Mouse (Mus musculus) layer of hippocampus, adult 2 months (tissue): ENCODE measurements around the gene Adamtsl5. TPM values are rescaled to one million over a fixed set of nuclear protein-coding genes. Genes with fewer than 3 reads are reported as not detected.

Experiments used
- DNase-seq, 2 experiments: peaks; one replicate each; pipeline ENCODE4 v3.0.0; 2022; ENCODE audit warnings: low spot score in 2 of 2
- H3K27ac ChIP-seq: fragments of 200-600 bp; 2 replicates; pipeline ENCODE4 v1.8.1; 2022
- H3K4me3 ChIP-seq: fragments of 200-600 bp; 2 replicates; pipeline ENCODE4 v1.8.1; 2022; ENCODE audit warnings: mild to moderate bottlenecking
- CTCF ChIP-seq: fragments of 200-600 bp; conservative IDR thresholded peaks from 2 replicates; pipeline ENCODE4 v1.8.1; 2022; ENCODE audit warnings: antibody characterized with exemption, mild to moderate bottlenecking, moderate library complexity
- long read RNA-seq, 2 experiments: library from polyadenylated mRNA; stranded (forward); transcript quantifications; one replicate each; pipeline ENCODE4 v2.0.0; 2021; ENCODE audit warnings: borderline mapping rate in 2 of 2
- total RNA-seq, 2 experiments: library from RNA; stranded (reverse); gene quantifications; 2 replicates each; pipeline ENCODE4 v1.2.3; 2021

Adamtsl5 gene
- total RNA-seq: 1 to 10 TPM; 4.7 to 7.2 TPM
- long read RNA-seq, experiment 1, partial matches to known transcripts: 0 of 9 reads
- long read RNA-seq, experiment 1, other reads (novel, unspliced or antisense): 6 of 9 reads
- long read RNA-seq, experiment 2, partial matches to known transcripts: 0 of 3 reads
- long read RNA-seq, experiment 2, other reads (novel, unspliced or antisense): 3 of 3 reads

DNA sequence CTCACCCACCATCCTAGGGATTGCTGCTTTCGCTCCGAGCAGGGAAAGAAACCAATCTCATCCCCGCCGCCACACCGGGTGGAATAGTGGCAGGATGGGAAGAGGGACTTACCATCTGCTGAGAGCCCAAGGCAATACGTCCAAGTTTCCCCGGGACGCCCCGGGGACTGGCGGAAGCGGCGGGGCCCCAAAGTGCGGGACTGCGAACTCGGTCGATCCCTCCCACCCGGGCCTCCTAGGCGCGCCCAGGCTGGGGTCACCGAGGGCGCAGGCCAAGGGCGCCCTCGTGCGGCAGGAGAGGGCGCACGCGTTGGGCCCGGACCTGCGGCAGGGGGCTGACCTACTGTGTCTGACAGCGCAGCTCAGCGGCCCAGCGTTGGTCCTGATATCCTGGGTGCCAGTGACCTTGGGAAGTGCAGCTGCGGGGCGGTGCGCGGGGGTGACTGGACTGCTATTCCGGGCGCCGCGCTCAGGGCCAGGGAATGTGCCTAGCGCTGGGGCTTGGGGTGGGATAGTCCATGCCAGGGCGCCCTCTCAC is at the start of gene Adamtsl5:
Gene Adamtsl5, minus strand, starts transcription at position 169 of the 538 bp plus-strand sequence.
- Histone ChIP-seq H3K4me3 (peak within 1 kb of the TSS; percentile 47), H3K27ac (0 out of 2 replicates have a peak within 1 kb of the TSS, but pooled peaks have one; percentile 14)

DNA sequence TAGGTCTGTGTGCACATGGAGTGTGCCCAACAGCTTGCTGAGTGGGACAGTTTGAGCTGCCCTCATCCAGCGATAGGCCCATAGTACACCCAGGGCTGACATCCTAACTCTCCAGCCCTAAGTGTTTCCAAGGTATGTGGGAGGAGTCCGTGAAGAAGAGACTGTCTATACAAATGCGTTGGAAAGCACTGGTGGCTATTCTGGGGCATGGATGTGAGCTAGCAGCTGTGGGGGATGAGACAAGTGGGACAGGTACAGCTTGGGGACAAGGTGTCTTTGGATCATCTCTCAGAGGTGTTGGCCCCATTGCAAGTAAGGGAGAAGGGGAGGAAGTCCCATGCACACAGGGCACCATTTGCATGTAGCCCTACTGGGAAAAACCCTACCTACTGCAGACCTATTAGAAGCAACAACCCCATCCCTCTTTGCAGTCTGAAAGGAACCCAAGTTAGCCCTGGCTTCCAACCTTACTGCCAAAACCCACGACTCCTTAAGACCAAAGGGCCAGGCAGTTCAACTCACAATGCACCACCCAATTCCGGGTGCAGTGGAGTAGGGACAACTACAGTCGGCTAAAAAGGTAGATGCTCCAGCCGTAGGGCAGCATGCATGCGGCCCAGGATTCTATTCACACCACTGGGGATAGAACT is 49.4 kb upstream of the Adamtsl5 start:
- no peak for DNase-seq
- H3K4me3 ChIP-seq: peak overlapping the region; percentile 89
- peak overlapping the region; percentile 100 for H3K27ac ChIP-seq
- TF ChIP-seq CTCF: no peak

More for the DNA sequence above, at the start of gene Adamtsl5:
- TF ChIP-seq CTCF: peak; percentile 82
- DNase-seq: no peak

DNA sequence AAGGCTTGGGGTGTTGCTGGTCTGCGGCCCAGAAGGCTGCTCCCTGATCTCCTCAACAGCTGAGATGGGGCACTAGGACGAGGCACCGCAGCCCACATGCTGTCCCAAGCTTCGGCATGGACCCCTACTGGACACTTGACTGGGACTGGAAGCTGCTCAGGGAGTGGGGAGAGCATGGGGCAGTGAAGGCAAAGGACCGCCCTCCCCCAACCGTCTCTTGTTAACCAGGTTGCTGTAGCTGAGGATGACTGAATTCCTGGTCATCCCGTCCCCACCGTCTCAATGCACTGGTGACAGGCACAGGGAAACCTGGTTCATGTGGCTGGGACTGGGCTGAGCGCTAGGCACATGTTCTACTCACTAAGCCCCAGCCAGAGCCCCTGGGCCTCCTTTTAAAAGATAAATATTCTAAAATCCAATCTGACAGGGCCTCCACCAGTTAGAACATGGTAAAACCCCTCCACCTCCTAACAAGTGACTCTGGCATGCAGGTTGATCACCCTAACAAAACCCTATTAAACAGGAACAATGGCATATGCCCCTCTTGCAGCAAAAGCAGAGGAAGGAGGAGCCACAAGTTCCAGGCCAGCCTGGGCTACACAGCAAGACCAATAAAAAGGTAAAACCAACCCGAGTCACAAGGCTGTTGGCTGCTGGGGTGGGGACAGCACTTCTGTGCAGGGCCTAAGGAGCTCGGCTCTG is 48.8 kb upstream of the Adamtsl5 start:
- Histone ChIP-seq H3K4me3 (peak overlapping the region; percentile 89; the same call in 1 of the 2 replicates), H3K27ac (0 out of 2 replicates have a peak overlapping the region, but pooled peaks have one; percentile 100)
- no peak for DNase-seq
- no peak for TF ChIP-seq CTCF

DNA sequence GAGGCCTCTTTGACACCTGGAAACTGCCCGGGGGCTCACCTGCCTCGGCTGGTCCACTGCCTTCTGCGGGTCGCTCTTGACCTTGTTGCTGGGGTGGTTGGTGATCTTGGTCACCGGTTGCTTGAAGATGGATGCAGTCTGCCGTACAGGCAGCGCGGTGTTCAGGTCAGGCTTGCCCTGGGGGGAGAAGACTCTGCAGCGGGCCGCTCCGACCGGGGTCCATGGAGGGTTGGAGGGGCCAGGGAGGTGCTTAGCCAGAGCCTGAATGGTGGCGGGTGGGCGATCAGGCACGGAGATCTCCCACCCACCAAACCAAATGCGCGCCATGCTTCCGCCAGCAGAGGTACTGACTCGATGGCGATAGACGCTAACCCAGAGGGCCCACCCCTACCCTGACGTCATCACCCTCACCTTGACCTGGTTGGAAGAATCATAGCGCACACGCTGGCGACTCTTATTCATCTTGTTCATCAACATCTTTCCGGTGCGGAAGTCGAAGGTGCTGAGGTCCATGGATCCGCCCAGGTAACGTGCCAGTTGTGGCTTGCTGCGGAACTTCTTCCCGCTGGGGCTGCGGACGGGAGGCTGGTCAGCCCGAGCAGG is 46.9 kb upstream of the Adamtsl5 start:
- Histone ChIP-seq H3K4me3 (no peak overlapping the region), H3K27ac (no peak overlapping the region)
- no peak for TF ChIP-seq CTCF
- DNase-seq: no peak

- Histone ChIP-seq H3K27ac (no peak overlapping the region), H3K4me3 (no peak overlapping the region)
- no peak for DNase-seq
- no peak for TF ChIP-seq CTCF
Measured at GRCm38 (mm10) chr10:80392687-80393086, 44.5 kb upstream of the Adamtsl5 start.

- TF ChIP-seq CTCF: no peak
- no peak overlapping the region for H3K4me3 ChIP-seq
- DNase-seq: no peak
- H3K27ac ChIP-seq: no peak overlapping the region
Measured at GRCm38 (mm10) chr10:80390697-80391096, 42.5 kb upstream of the Adamtsl5 start.

DNA sequence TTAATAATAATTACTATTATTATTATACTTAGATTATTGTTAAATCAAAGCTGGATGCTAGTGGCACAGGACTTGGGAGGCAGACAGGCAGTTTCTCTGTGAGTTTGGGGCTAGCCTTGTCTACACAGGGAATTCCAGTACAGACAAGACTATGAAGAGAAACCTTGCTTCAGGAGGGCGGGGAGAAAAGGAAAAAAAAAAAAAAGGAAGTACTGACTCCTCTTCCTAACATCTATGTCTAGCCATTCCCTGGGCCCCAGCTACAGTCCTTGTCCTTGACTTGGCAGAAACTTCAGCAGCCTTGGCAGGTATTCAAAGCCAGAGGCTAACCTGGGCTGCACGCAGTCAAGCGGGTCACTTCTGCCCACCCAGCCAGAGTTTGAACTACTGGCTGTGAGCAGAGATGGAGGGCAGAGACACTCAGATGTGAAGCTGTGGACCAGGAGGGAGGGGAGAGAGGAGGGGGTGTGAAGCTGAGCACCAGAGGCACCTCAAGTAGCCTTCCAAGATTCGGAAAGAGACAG is 41.0 kb upstream of the Adamtsl5 start:
- Histone ChIP-seq H3K4me3 (no peak overlapping the region), H3K27ac (no peak overlapping the region)
- DNase-seq: no peak
- TF ChIP-seq CTCF: no peak

DNA sequence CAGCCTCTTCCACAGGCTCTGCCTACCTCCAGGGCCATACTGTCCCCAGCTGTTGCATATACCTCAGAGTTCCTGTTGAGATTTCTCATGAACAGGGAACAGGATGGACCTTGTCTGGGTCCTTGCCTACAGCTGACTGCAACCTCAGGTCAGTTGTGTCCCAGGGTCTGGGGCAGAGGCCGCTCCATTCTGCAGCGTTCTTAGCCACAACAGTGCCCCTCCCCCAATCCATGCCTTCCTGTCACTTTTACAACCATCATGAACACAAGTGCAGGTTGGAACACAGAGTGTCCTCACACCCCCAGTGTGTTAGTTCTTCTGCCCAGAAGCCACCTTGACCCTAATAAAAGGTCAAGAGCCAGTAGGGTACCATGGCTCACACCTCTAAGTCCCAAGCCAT is 40.5 kb upstream of the Adamtsl5 start:
- no peak for DNase-seq
- no peak overlapping the region for H3K4me3 ChIP-seq
- TF ChIP-seq CTCF: no peak
- H3K27ac ChIP-seq: no peak overlapping the region

GRCm38 (mm10) chr10:80387522-80387959 is 39.3 kb upstream of the Adamtsl5 start, which contains the start of gene Mex3d:
Gene Mex3d, minus strand, starts transcription at chr10:80387659.
- peak; percentile 86 to 92 for DNase-seq
- no peak; the same call in 1 of the 2 replicates for TF ChIP-seq CTCF
- Histone ChIP-seq H3K4me3 (peak within 1 kb of the TSS; percentile 79), H3K27ac (peak within 1 kb of the TSS; percentile 85)

GRCm38 (mm10) chr10:80386735-80387471 is 38.7 kb upstream of the Adamtsl5 start:
- peak overlapping the region; percentile 79 for H3K4me3 ChIP-seq
- H3K27ac ChIP-seq: peak overlapping the region; percentile 75
- TF ChIP-seq CTCF: no peak
- DNase-seq: no peak

- Histone ChIP-seq H3K27ac (peak overlapping the region; percentile 75), H3K4me3 (peak overlapping the region; percentile 79)
- DNase-seq: no peak
- TF ChIP-seq CTCF: no peak
Measured at GRCm38 (mm10) chr10:80385811-80386734, 37.9 kb upstream of the Adamtsl5 start.
